Comparison of ENCODE assay signal across 24 mouse cellular contexts in genomic region chr17:89505288-89505687, GRCm38 (mm10).
"Had no signal": no experiment of that assay in that cellular context is flagged by ENCODE, and none has a peak within 500 bp of the region (broad histone marks: within the 10 kb centered on the region; RNA-seq: fewer than 3 reads in every experiment).

No protein-coding gene starts in this region.

- H3K4me3 ChIP-seq: gastrocnemius, adult 2 months; heart, embryonic 10.5 days; heart, embryonic 12.5 days; hindbrain, embryonic 10.5 days; hindbrain, embryonic 12.5 days; intestine, embryonic 15.5 days; kidney, embryonic 15.5 days; limb, embryonic 13.5 days; limb, embryonic 15.5 days; liver, embryonic 12.5 days had no signal

- H3K4me1 ChIP-seq: heart, embryonic 10.5 days; heart, embryonic 12.5 days; hindbrain, embryonic 10.5 days; hindbrain, embryonic 12.5 days; intestine, embryonic 15.5 days; kidney, embryonic 15.5 days; limb, embryonic 13.5 days; limb, embryonic 15.5 days; liver, embryonic 12.5 days had no signal

- H3K9me3 ChIP-seq: heart, embryonic 10.5 days; hindbrain, embryonic 10.5 days; hindbrain, embryonic 12.5 days; intestine, embryonic 15.5 days; kidney, embryonic 15.5 days; limb, embryonic 13.5 days; limb, embryonic 15.5 days had no signal

- H3K9ac ChIP-seq: heart, embryonic 12.5 days; hindbrain, embryonic 12.5 days; hindbrain, embryonic 14.5 days; intestine, embryonic 15.5 days; kidney, embryonic 15.5 days; limb, embryonic 13.5 days; limb, embryonic 15.5 days; liver, embryonic 12.5 days had no signal

- H3K36me3 ChIP-seq: heart, embryonic 10.5 days; heart, embryonic 12.5 days; hindbrain, embryonic 10.5 days; hindbrain, embryonic 12.5 days; intestine, embryonic 15.5 days; kidney, embryonic 15.5 days; limb, embryonic 13.5 days; limb, embryonic 15.5 days; liver, embryonic 12.5 days had no signal

- DNase-seq: gastrocnemius, adult 2 months; gastrocnemius, postnatal 10 days; gastrocnemius, postnatal 25 days; heart, adult 18-20 months; heart, postnatal 10 days; heart, postnatal 4 days; kidney, adult 18-20 months; kidney, adult 8-10 months; kidney, postnatal 14 days; kidney, postnatal 36 days; layer of hippocampus, adult 9-11 months; layer of hippocampus, postnatal 36 days; left cerebral cortex, postnatal 4 days had no signal

- H3K27ac ChIP-seq: gastrocnemius, adult 2 months; heart, embryonic 10.5 days; hindbrain, embryonic 10.5 days; hindbrain, embryonic 12.5 days; hindbrain, embryonic 14.5 days; intestine, embryonic 15.5 days; kidney, embryonic 15.5 days; kidney, postnatal 0 days; limb, embryonic 13.5 days; limb, embryonic 15.5 days; liver, embryonic 12.5 days had no signal
